Comparison of ENCODE assay signal across 10 mouse cellular contexts in genomic region chr1:186433169-186433665, GRCm38 (mm10).
DNase-seq lines count a peak whose midpoint lies in the region; ATAC-seq and TF ChIP-seq lines count a peak whose summit lies in the region.
"Had no signal": no experiment of that assay in that cellular context is flagged by ENCODE, and none has a peak within 500 bp of the region (broad histone marks: within the 10 kb centered on the region; RNA-seq: fewer than 3 reads in every experiment).

No protein-coding gene starts in this region.

- H3K36me3 ChIP-seq in kidney, postnatal 0 days (ENCODE audit: insufficient read depth, low read length), result no peaks in the 10 kb centered on the region
- no peaks in the 10 kb centered on the region for H3K36me3 ChIP-seq in embryonic facial prominence, embryonic 10.5 days (replicated peaks)
- H3K36me3 ChIP-seq in forebrain, embryonic 11.5 days (ENCODE audit: control insufficient read depth, insufficient read depth, low read length), result no peaks in the 10 kb centered on the region
- H3K36me3 ChIP-seq in limb, embryonic 11.5 days (ENCODE audit: control insufficient read depth, insufficient read depth, low read length), result no peaks in the 10 kb centered on the region
- H3K36me3 ChIP-seq in liver, postnatal 0 days (replicated peaks; ENCODE audit: insufficient read depth, low read length), result no peaks in the 10 kb centered on the region

- 69% methylated on average over 7 of the region's 7 CpGs for whole genome bisulfite sequencing in kidney, postnatal 0 days
- 87% methylated on average over 7 of the region's 7 CpGs for WGBS in embryonic facial prominence, embryonic 10.5 days
- 74% methylated on average over 7 of the region's 7 CpGs for WGBS in forebrain, embryonic 11.5 days
- WGBS in limb, embryonic 11.5 days, result 64% methylated on average over 7 of the region's 7 CpGs
- 79% methylated on average over 7 of the region's 7 CpGs for WGBS in liver, postnatal 0 days (ENCODE audit: insufficient replicate concordance)

- H3K27ac ChIP-seq in kidney, postnatal 0 days, result no peak overlapping the region
- 0 out of 2 replicates have a peak overlapping the region, but pooled peaks have one; percentile 26 for H3K27ac ChIP-seq in embryonic facial prominence, embryonic 10.5 days (replicated peaks)
- no peak overlapping the region for H3K27ac ChIP-seq in forebrain, embryonic 11.5 days (ENCODE audit: low read depth, low read length)
- no peak overlapping the region for H3K27ac ChIP-seq in limb, embryonic 11.5 days (replicated peaks; ENCODE audit: low read depth, low read length)
- H3K27ac ChIP-seq in liver, postnatal 0 days (ENCODE audit: low read depth), result no peak overlapping the region
- H3K27ac ChIP-seq: liver, embryonic 14.5 days had no signal

- TF ChIP-seq CTCF in kidney, postnatal 0 days (IDR thresholded peaks at IDR 0.05; ENCODE audit: low read depth), result no peak
- TF ChIP-seq CTCF in liver, postnatal 0 days (IDR thresholded peaks at IDR 0.05; ENCODE audit: low read depth), result no peak

- no peaks in the 10 kb centered on the region for H3K4me1 ChIP-seq in kidney, postnatal 0 days (replicated peaks; ENCODE audit: insufficient read depth, low read length)
- peaks cover 23% of the 10 kb centered on the region for H3K4me1 ChIP-seq in embryonic facial prominence, embryonic 10.5 days
- H3K4me1 ChIP-seq in forebrain, embryonic 11.5 days (replicated peaks; ENCODE audit: control insufficient read depth, insufficient read depth, low read length), result no peaks in the 10 kb centered on the region
- peaks cover 10% of the 10 kb centered on the region; the same call in 1 of the 2 replicates for H3K4me1 ChIP-seq in limb, embryonic 11.5 days (ENCODE audit: control insufficient read depth, insufficient read depth, low read length)
- no peaks in the 10 kb centered on the region for H3K4me1 ChIP-seq in liver, postnatal 0 days (ENCODE audit: insufficient read depth)

- H3K27me3 ChIP-seq in kidney, postnatal 0 days (ENCODE audit: insufficient read depth, low read length), result no peaks in the 10 kb centered on the region
- H3K27me3 ChIP-seq in embryonic facial prominence, embryonic 10.5 days (replicated peaks; ENCODE audit: low read depth, poor library complexity, severe bottlenecking), result no peaks in the 10 kb centered on the region
- no peaks in the 10 kb centered on the region for H3K27me3 ChIP-seq in forebrain, embryonic 11.5 days (ENCODE audit: control insufficient read depth, insufficient read depth, low read length)
- H3K27me3 ChIP-seq in limb, embryonic 11.5 days (ENCODE audit: control insufficient read depth, insufficient read depth, low read length), result no peaks in the 10 kb centered on the region
- H3K27me3 ChIP-seq in liver, postnatal 0 days (ENCODE audit: insufficient read depth, low read length), result no peaks in the 10 kb centered on the region

- DNase-seq in kidney, postnatal 0 days (ENCODE audit: low spot score), result peak; percentile 40
- no peak for DNase-seq in kidney, adult 11 months
- DNase-seq in embryonic facial prominence, embryonic 10.5 days (ENCODE audit: low spot score), result no peak
- no peak for DNase-seq in forebrain, embryonic 11.5 days (ENCODE audit: low spot score)
- DNase-seq in limb, embryonic 11.5 days (ENCODE audit: low spot score), result peak; percentile 36
- DNase-seq in ovary, postnatal 14 days (ENCODE audit: low spot score), result no peak
- DNase-seq in liver, postnatal 0 days, result no peak
- DNase-seq in ovary, postnatal 36 days (ENCODE audit: low spot score), result no peak

- no peak overlapping the region for H3K4me2 ChIP-seq in kidney, postnatal 0 days (ENCODE audit: low read length)
- H3K4me2 ChIP-seq in forebrain, embryonic 11.5 days (ENCODE audit: low read depth, low read length, severe bottlenecking), result no peak overlapping the region
- H3K4me2 ChIP-seq in limb, embryonic 11.5 days (ENCODE audit: low read depth, severe bottlenecking), result no peak overlapping the region
- no peak overlapping the region for H3K4me2 ChIP-seq in liver, postnatal 0 days (ENCODE audit: low read depth, low read length)

- no peak for TF ChIP-seq EP300 in liver, postnatal 0 days (IDR thresholded peaks at IDR 0.05; ENCODE audit: low read depth)

- H3K9ac ChIP-seq in kidney, postnatal 0 days (ENCODE audit: low read depth, low read length), result no peak overlapping the region
- no peak overlapping the region for H3K9ac ChIP-seq in forebrain, embryonic 11.5 days (ENCODE audit: low read length)
- H3K9ac ChIP-seq in limb, embryonic 11.5 days (ENCODE audit: low read length), result no peak overlapping the region
- H3K9ac ChIP-seq in liver, postnatal 0 days (replicated peaks), result no peak overlapping the region
- H3K9ac ChIP-seq: liver, embryonic 14.5 days had no signal

- ATAC-seq in kidney, postnatal 0 days (replicated peaks; ENCODE audit: low FRiP score, low read depth), result no peak
- peak; percentile 39; the same call in 1 of the 2 replicates for ATAC-seq in forebrain, embryonic 11.5 days (replicated peaks; ENCODE audit: low FRiP score)
- ATAC-seq in limb, embryonic 11.5 days (ENCODE audit: insufficient number of reproducible peaks, low FRiP score, low TSS enrichment, low read depth), result no peak
- no peak for ATAC-seq in liver, postnatal 0 days

- no peak overlapping the region for H3K4me3 ChIP-seq in kidney, postnatal 0 days (replicated peaks; ENCODE audit: low read depth, low read length)
- no peak overlapping the region for H3K4me3 ChIP-seq in embryonic facial prominence, embryonic 10.5 days
- H3K4me3 ChIP-seq in forebrain, embryonic 11.5 days (ENCODE audit: low read depth, low read length), result no peak overlapping the region
- H3K4me3 ChIP-seq in limb, embryonic 11.5 days (ENCODE audit: low read depth, low read length), result no peak overlapping the region
- H3K4me3 ChIP-seq in liver, postnatal 0 days (ENCODE audit: low read depth, low read length), result no peak overlapping the region
- H3K4me3 ChIP-seq: erythroblast, embryonic 14.5 days had no signal

- H3K9me3 ChIP-seq in kidney, postnatal 0 days (replicated peaks; ENCODE audit: low read length), result no peaks in the 10 kb centered on the region
- H3K9me3 ChIP-seq in embryonic facial prominence, embryonic 10.5 days, result no peaks in the 10 kb centered on the region
- no peaks in the 10 kb centered on the region for H3K9me3 ChIP-seq in forebrain, embryonic 11.5 days (ENCODE audit: control insufficient read depth, low read length)
- H3K9me3 ChIP-seq in limb, embryonic 11.5 days (ENCODE audit: control insufficient read depth, low read length), result no peaks in the 10 kb centered on the region
- H3K9me3 ChIP-seq in liver, postnatal 0 days (ENCODE audit: low read length), result no peaks in the 10 kb centered on the region

Comparison
In these comparisons a context has a peak if more than half of its experiments do, and no peak if none do; other contexts are left out.
1. DNase-seq: peak in kidney, postnatal 0 days (single experiment) and limb, embryonic 11.5 days (single experiment); none in kidney, adult 11 months (single experiment), embryonic facial prominence, embryonic 10.5 days (single experiment), forebrain, embryonic 11.5 days (single experiment), ovary, postnatal 14 days (single experiment), liver, postnatal 0 days (single experiment) and ovary, postnatal 36 days (single experiment).